14 mouse cellular contexts compared by ENCODE assay signal in genomic region chr9:72422284-72422683, GRCm38 (mm10). TPM values are rescaled to one million over a fixed set of nuclear protein-coding genes. Genes with fewer than 3 reads are reported as not detected.
DNase-seq lines count a peak whose midpoint lies in the region; ATAC-seq lines count a peak whose summit lies in the region.
"Had no signal": no experiment of that assay in that cellular context is flagged by ENCODE, and none has a peak within 500 bp of the region (broad histone marks: within the 10 kb centered on the region; RNA-seq: fewer than 3 reads in every experiment).

No protein-coding gene starts in this region.

- DNase-seq in liver, embryonic 13.5 days: no peak
- no peak for DNase-seq in liver, embryonic 11.5 days (ENCODE audit: low spot score)
- DNase-seq in hindbrain, embryonic 11.5 days (ENCODE audit: low spot score): peak; percentile 28
- DNase-seq in testis, postnatal 14 days (ENCODE audit: low spot score): no peak
- DNase-seq in adrenal gland, postnatal 14 days: no peak
- DNase-seq: adrenal gland, adult 2 months; kidney, adult 11 months; kidney, postnatal 25 days; lung, adult 2 months; right cerebral cortex, adult 18-20 months had no signal

- no peak overlapping the region for H3K9ac ChIP-seq in liver, embryonic 13.5 days
- no peak overlapping the region for H3K9ac ChIP-seq in liver, embryonic 11.5 days (ENCODE audit: low read depth, low read length)
- no peak overlapping the region for H3K9ac ChIP-seq in hindbrain, embryonic 11.5 days (ENCODE audit: low read depth, low read length)
- no peak overlapping the region for H3K9ac ChIP-seq in stomach, embryonic 14.5 days (replicated peaks; ENCODE audit: low read depth, low read length)

- H3K36me3 ChIP-seq in liver, embryonic 13.5 days: no peaks in the 10 kb centered on the region
- no peaks in the 10 kb centered on the region for H3K36me3 ChIP-seq in liver, embryonic 11.5 days (ENCODE audit: control insufficient read depth, insufficient read depth, low read length)
- H3K36me3 ChIP-seq in hindbrain, embryonic 11.5 days (ENCODE audit: control insufficient read depth, insufficient read depth, low read length): no peaks in the 10 kb centered on the region
- H3K36me3 ChIP-seq in stomach, embryonic 14.5 days (ENCODE audit: control insufficient read depth, insufficient read depth, low read length): no peaks in the 10 kb centered on the region

- peaks cover 57% of the 10 kb centered on the region for H3K4me1 ChIP-seq in liver, embryonic 13.5 days (replicated peaks)
- peaks cover 16% of the 10 kb centered on the region for H3K4me1 ChIP-seq in liver, embryonic 11.5 days (replicated peaks; ENCODE audit: control insufficient read depth, insufficient read depth, low read length)
- H3K4me1 ChIP-seq in brown adipose tissue, adult 24 weeks (ENCODE audit: control insufficient read depth, insufficient read depth, insufficient read length, low read length): peaks cover 11% of the 10 kb centered on the region
- 0 out of 2 replicates have a peak, but pooled peaks cover 2% of the 10 kb centered on the region for H3K4me1 ChIP-seq in hindbrain, embryonic 11.5 days (replicated peaks; ENCODE audit: control insufficient read depth, insufficient read depth, low read length)
- H3K4me1 ChIP-seq in stomach, embryonic 14.5 days (ENCODE audit: control insufficient read depth, insufficient read depth, low read length): peaks cover 8% of the 10 kb centered on the region; the same call in 1 of the 2 replicates

- ATAC-seq in liver, embryonic 13.5 days (ENCODE audit: low read depth): no peak
- ATAC-seq in liver, embryonic 11.5 days (replicated peaks; ENCODE audit: low FRiP score): no peak
- ATAC-seq in hindbrain, embryonic 11.5 days (ENCODE audit: low FRiP score): no peak
- no peak for ATAC-seq in stomach, embryonic 14.5 days (ENCODE audit: insufficient number of reproducible peaks, insufficient read depth, low FRiP score, low read depth)
- ATAC-seq: Patski had no signal

- H3K4me3 ChIP-seq in liver, embryonic 13.5 days (replicated peaks): no peak overlapping the region
- no peak overlapping the region for H3K4me3 ChIP-seq in liver, embryonic 11.5 days (ENCODE audit: low read depth, low read length)
- H3K4me3 ChIP-seq in brown adipose tissue, adult 24 weeks (ENCODE audit: insufficient read depth, low read depth, low read length): peak overlapping the region; percentile 1; the same call in 1 of the 2 replicates
- H3K4me3 ChIP-seq in hindbrain, embryonic 11.5 days (ENCODE audit: low read depth, low read length): no peak overlapping the region
- H3K4me3 ChIP-seq in stomach, embryonic 14.5 days (ENCODE audit: low read depth, low read length): no peak overlapping the region
- H3K4me3 ChIP-seq: erythroblast, embryonic 14.5 days had no signal

- no peak overlapping the region for H3K4me2 ChIP-seq in liver, embryonic 13.5 days
- no peak overlapping the region for H3K4me2 ChIP-seq in liver, embryonic 11.5 days
- H3K4me2 ChIP-seq in hindbrain, embryonic 11.5 days (replicated peaks; ENCODE audit: low read depth, low read length): no peak overlapping the region
- H3K4me2 ChIP-seq in stomach, embryonic 14.5 days (replicated peaks; ENCODE audit: low read depth, low read length): 0 out of 2 replicates have a peak overlapping the region, but pooled peaks have one; percentile 7

- H3K27me3 ChIP-seq in liver, embryonic 13.5 days: peaks cover 4% of the 10 kb centered on the region; the same call in 1 of the 2 replicates
- H3K27me3 ChIP-seq in liver, embryonic 11.5 days (replicated peaks; ENCODE audit: control insufficient read depth, insufficient read depth, low read length): no peaks in the 10 kb centered on the region; the same call in 1 of the 2 replicates
- H3K27me3 ChIP-seq in hindbrain, embryonic 11.5 days (ENCODE audit: control insufficient read depth, insufficient read depth, low read length): no peaks in the 10 kb centered on the region
- H3K27me3 ChIP-seq in stomach, embryonic 14.5 days (ENCODE audit: control insufficient read depth, insufficient read depth, low read length): no peaks in the 10 kb centered on the region

- H3K27ac ChIP-seq in liver, embryonic 13.5 days: peak overlapping the region; percentile 59
- H3K27ac ChIP-seq in liver, embryonic 11.5 days (ENCODE audit: low read depth, low read length): no peak overlapping the region
- no peak overlapping the region for H3K27ac ChIP-seq in brown adipose tissue, adult 24 weeks (replicated peaks; ENCODE audit: low read depth, low read length)
- H3K27ac ChIP-seq in hindbrain, embryonic 11.5 days (ENCODE audit: low read depth, low read length): peak overlapping the region; percentile 40; the same call in 1 of the 2 replicates
- H3K27ac ChIP-seq in stomach, embryonic 14.5 days (ENCODE audit: low read length): no peak overlapping the region

- WGBS in liver, embryonic 13.5 days (ENCODE audit: insufficient replicate concordance): 73% methylated on average over 11 of the region's 11 CpGs
- WGBS in liver, embryonic 11.5 days: 70% methylated on average over 11 of the region's 11 CpGs
- 64% methylated on average over 11 of the region's 11 CpGs for WGBS in hindbrain, embryonic 11.5 days
- 50% methylated on average over 11 of the region's 11 CpGs for WGBS in stomach, embryonic 14.5 days

- no peaks in the 10 kb centered on the region for H3K9me3 ChIP-seq in liver, embryonic 13.5 days (replicated peaks)
- no peaks in the 10 kb centered on the region for H3K9me3 ChIP-seq in liver, embryonic 11.5 days (ENCODE audit: control insufficient read depth, low read length)
- no peaks in the 10 kb centered on the region for H3K9me3 ChIP-seq in hindbrain, embryonic 11.5 days (ENCODE audit: control insufficient read depth, low read length)
- no peaks in the 10 kb centered on the region for H3K9me3 ChIP-seq in stomach, embryonic 14.5 days (ENCODE audit: control insufficient read depth, low read depth, low read length)

RNA-seq across cellular contexts. Expression of gene Mns1, which starts 15.5 kb away (rescaled TPM):
- polyA plus RNA-seq in liver, embryonic 13.5 days (2015; fragmentation: Nextera tagmentation; extraction: Ambion mirVana): 101 and 144 TPM in 2 replicates
- polyA plus RNA-seq in liver, embryonic 11.5 days (2014; fragmentation: Nextera tagmentation; extraction: Ambion mirVana): 133 and 139 TPM in 2 replicates
- polyA plus RNA-seq in brown adipose tissue, adult 24 weeks (2012; ENCODE audit: insufficient read depth, insufficient read length, missing spikeins): 0.29 TPM in 1 of 2 replicates, not detected in the other
- polyA plus RNA-seq in hindbrain, embryonic 11.5 days (2014; fragmentation: Nextera tagmentation; extraction: Ambion mirVana): 45.6 and 49.5 TPM in 2 replicates
- 22.6 and 22.8 TPM in 2 replicates for polyA plus RNA-seq in stomach, embryonic 14.5 days (2014; fragmentation: Nextera tagmentation; extraction: Ambion mirVana)
- 3.9 and 6.8 TPM in 2 replicates for total RNA-seq in adrenal gland, postnatal 14 days (2021)

Comparison
In these comparisons a context has a peak if more than half of its experiments do, and no peak if none do; other contexts are left out.
1. H3K27ac ChIP-seq: peak in liver, embryonic 13.5 days (single experiment) and hindbrain, embryonic 11.5 days (single experiment); none in liver, embryonic 11.5 days (single experiment), brown adipose tissue, adult 24 weeks (single experiment) and stomach, embryonic 14.5 days (single experiment).
2. RNA of gene Mns1, which starts 15.5 kb away (polyA plus RNA-seq): 133 to 139 TPM in liver, embryonic 11.5 days, 101 to 144 TPM in liver, embryonic 13.5 days, 45.6 to 49.5 TPM in hindbrain, embryonic 11.5 days and 22.6 to 22.8 TPM in stomach, embryonic 14.5 days; 0.29 TPM in brown adipose tissue, adult 24 weeks; every median in the first group is over 10 times any median in the second.